Mouse (Mus musculus) c-Kit-positive CD71-negative TER-119-negative erythroid progenitor cells, embryonic 14.5 days (primary cell): ENCODE measurements at regions not wholly inside any gene's neighbourhood (a gene's known extent, or its start where the extent isn't known, plus 50 kb on each side); places are given as distances from the start of the nearest gene placed in this dataset.
A peak's percentile ranks its signal among the peaks of the same experiment; 100 is the strongest.

Experiments
- DNase-seq: peaks from one replicate; pipeline ENCODE4 v3.0.0-alpha.2; 2013; ENCODE audit warnings: low read depth

GRCm38 (mm10) chr15:59138393-59139107 is 249.5 kb downstream of the Gm49356 start:
- DNase-seq: no peak

DNA sequence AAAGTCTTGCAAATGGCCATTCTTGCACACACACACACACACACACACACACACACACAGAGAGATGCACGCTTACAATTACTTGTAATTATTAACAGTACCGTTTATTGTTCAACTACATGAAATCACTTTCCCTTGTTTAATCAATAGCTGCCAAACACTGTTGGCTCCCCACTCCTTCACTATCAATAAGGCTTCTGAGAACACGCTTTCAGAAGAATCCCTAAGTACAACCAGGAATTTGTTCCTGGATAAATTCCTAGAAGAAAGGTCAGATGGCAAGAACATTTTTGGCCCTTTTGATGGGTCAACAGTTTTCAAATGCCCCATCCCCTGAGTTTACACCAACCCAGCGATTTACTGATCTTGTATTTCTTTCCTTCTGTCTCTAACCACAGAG is 252.5 kb downstream of the Gm49356 start:
- no peak for DNase-seq

- DNase-seq: no peak
Observed at GRCm38 (mm10) chr15:59142481-59142880, 253.4 kb downstream of the Gm49356 start.

GRCm38 (mm10) chr15:59143891-59144290 is 254.8 kb downstream of the Gm49356 start:
- no peak for DNase-seq

- peak; percentile 22 for DNase-seq
Observed at GRCm38 (mm10) chr15:59145679-59146078, 256.6 kb downstream of the Gm49356 start.

- DNase-seq: no peak
Observed at GRCm38 (mm10) chr15:59146111-59146510, 257.0 kb downstream of the Gm49356 start.

- no peak for DNase-seq
Observed at GRCm38 (mm10) chr15:59146586-59147085, 257.5 kb downstream of the Gm49356 start.

DNA sequence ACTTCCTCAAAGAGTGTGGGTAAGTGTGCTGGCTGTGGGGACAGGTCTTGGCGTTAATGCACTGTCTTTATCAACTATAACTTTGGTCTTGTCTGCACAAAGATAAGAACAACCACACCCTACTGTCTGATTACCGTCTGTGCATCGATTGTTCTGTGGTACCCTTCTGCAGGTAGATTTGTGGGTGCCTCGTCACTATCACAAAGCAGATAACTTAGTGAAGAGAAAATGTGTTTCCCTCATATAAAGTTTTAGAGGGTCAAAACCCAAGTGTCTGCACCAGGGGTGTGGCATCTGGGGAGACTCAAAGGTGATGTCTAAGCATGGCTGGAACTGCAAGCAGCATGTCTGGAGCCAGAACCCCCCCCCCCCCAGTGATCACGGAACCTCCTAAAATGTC is 259.4 kb downstream of the Gm49356 start:
- DNase-seq: no peak

DNA sequence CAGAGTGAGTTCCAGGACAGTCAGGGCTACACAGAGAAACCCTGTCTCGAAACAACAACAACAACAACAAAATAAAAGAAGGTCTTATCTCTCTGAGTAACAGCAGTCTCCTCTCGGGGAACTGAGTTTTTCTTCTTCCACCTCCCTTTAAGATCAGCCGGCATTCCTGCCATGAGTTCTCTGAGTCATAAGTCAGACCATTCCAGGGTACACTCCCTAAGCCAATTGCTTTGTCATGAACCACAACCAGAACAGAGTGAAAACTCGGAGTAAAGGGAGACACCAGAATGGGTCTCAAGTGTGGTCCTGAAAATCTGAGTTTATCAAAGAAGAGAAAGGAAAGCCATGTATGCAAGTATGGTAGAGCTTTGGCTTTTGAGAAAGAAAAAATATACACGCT is 262.4 kb downstream of the Gm49356 start:
- no peak for DNase-seq

DNA sequence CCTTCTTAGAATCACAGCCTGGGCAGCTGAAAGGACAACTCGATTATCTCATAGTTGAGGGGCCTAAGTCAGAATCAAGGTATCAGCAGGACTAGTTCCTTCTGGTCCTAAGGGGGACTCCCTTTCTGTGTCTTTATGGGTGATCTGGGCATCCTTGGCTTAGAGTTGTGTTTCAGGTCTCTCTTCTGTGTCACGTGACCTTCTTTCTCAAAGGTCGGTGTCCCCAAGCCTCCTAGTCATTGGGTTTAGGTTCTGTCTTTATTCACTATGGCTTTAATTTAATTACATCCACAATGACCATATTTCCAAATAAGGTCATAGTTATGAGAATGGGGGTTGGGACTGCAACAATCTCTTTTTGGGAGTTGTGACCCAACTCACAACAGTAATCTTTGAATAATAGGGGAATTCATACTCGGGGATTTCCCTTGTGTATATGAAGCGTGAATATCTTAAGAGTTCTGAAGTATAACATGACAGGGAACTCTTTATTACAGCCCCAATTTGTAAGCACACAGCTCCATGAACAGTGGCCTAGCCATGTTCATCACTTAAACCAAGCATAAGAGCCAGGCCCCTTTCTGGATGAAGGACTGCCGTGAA is 263.8 kb downstream of the Gm49356 start:
- no peak for DNase-seq

DNA sequence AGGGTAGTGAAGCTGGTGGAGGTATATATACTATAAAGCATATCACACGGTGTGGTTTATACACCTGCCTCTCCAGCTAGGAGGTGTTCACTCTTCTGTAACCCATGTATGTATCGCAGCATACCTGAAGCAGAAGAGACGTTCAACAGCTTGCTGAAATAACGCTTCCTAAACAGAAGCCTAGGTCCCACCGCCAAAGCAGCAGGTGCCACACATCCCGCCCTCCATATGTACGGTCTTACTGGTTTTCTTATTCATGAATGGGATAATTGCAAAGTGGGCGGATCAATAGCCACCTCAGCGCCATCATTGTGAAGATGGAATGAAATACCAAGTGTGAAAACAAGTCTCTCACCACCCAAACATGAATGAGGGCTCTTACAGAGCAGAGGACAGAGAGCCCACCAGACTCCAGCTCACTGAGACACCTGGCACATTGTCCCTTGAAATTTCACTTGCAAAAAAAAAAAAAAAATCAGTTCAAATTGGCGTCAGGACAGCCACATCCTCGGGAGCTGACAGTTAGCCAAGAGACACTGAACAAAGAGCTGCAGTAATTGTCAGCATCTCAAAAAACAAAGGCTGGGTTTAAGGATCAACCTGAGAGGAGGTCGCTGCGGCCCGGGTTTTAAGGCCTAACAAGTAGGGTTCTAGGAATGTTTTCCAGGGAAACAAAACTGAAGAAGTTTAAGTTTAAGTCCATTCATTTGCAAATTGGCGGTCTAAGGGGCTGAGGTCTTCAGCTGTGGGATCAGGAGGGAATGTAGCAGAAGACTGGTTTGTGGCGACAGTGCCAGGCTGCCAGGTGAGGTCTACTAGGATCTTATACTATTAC is 264.5 kb downstream of the Gm49356 start:
- no peak for DNase-seq

GRCm38 (mm10) chr15:59154407-59155288 is 265.6 kb downstream of the Gm49356 start:
- no peak for DNase-seq

- no peak for DNase-seq
Observed at GRCm38 (mm10) chr15:59155289-59155623, 266.2 kb downstream of the Gm49356 start.

GRCm38 (mm10) chr15:59156328-59156727 is 267.2 kb downstream of the Gm49356 start:
- no peak for DNase-seq

- no peak for DNase-seq
Observed at GRCm38 (mm10) chr15:59158760-59159159, 269.7 kb downstream of the Gm49356 start.

- DNase-seq: no peak
Observed at GRCm38 (mm10) chr15:59160931-59161920, 272.1 kb downstream of the Gm49356 start.

DNA sequence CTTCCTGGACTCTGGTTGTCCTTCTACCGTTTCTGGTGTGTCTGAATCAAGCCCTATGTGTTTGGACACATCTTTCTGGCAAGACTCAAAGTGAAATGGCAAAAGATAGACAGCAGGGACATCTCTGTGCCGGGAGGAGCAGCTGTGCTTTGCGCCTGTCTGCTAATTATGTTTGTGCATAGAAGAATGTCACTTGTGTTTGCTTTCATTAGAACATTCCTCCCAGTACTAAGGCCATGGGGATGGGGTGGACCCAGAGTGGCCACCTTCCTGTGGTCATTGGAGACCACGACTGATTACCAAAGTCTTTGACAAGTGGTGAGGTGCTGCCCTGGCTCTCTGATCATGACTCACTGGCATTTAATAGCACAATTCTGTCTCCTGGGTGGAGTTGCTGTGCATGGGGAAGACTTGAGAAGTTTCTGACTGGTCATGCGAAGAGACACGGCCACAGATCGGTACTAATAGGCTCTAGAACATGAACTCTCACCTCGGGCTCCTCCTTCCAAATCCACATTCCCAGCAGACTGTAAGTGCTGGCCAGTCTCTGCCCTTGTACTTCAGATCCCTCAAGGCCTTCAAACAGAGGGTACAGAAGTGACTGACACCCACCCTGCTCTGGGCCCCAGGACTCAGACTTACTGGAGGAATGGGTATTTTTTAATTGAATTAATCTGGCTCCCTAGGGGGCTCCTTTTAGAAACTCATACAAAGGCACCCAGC is 279.0 kb downstream of the Gm49356 start:
- no peak for DNase-seq

- DNase-seq: no peak
Observed at GRCm38 (mm10) chr15:59168660-59169170, 279.6 kb downstream of the Gm49356 start.

GRCm38 (mm10) chr15:59169237-59169797 is 280.2 kb downstream of the Gm49356 start:
- DNase-seq: no peak
